Mouse (Mus musculus) cerebellum, adult 2 months (tissue): ENCODE results near the gene Ppp1r18.

Experiments
- CTCF ChIP-seq: fragments of 200-500 bp; IDR thresholded peaks from 2 replicates; pipeline ENCODE4 v1.5.1; 2011; ENCODE audit warnings: low read depth, mild to moderate bottlenecking, control low read depth, low read length, moderate library complexity, borderline replicate concordance; ENCODE audit not compliant: insufficient read depth
- POLR2A ChIP-seq: fragments of 200-500 bp; IDR thresholded peaks from 2 replicates; pipeline ENCODE4 v1.6.1; 2011; ENCODE audit warnings: low read length, control low read depth, borderline replicate concordance; ENCODE audit not compliant: insufficient read depth

DNA sequence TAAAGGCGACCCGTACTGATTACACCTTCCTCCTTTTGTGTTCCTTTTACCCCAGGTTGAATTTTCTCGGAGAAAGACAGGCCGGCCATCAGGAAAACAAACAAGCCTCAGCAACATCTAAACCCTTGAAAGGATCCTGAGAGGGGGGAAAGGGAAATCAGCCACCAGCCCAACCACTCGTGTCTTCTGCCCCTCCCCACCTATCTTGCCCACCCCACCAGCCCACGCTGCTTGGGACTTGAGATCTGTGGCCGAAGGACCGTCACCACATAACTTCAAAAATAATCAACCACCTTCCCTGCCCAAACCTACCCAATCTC is 51.7 kb downstream of the Ppp1r18 start:
- no peak for TF ChIP-seq CTCF
- no peak for TF ChIP-seq POLR2A
